Mouse (Mus musculus): ENCODE measurements around the gene Smyd3.

GRCm38 (mm10) chr1:179231777-179232661 lies 285.8 kb downstream of the Smyd3 start:
- TF ChIP-seq CTCF (IDR thresholded peaks at IDR 0.05), result peak; percentile 89
- no peak for TF ChIP-seq POLR2A (IDR thresholded peaks at IDR 0.05; ENCODE audit: insufficient read depth, low read depth, low read length)
- TF ChIP-seq EP300 (IDR thresholded peaks at IDR 0.05; ENCODE audit: insufficient read depth, low read depth, low read length), result no peak
